8 mouse cellular contexts compared by ENCODE assay signal in the genomic region with DNA sequence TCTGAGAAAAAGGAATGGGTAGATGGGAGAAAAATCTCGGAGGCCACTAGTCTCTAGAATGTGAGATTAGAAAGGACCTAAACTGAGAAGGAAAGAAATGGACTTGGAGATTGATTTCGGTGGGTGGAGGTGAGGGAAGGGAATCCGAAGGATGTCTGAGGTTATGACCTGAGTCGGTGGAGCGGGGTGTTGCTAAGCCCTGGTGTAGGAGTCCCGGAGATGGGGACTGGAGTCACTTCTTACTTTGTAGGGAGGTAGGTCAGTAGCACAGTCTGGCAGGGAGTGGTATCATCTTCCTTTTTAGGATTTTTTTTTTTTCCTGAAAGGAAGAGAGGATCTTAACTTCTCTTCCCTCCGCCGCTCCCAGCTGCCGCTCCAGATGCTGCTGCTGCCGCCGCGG. TPM values are rescaled to one million over a fixed set of nuclear protein-coding genes. Genes with fewer than 3 reads are reported as not detected.
DNase-seq lines count a peak whose midpoint lies in the region; ATAC-seq and TF ChIP-seq lines count a peak whose summit lies in the region.
"Had no signal": no experiment of that assay in that cellular context is flagged by ENCODE, and none has a peak within 500 bp of the region (broad histone marks: within the 10 kb centered on the region; RNA-seq: fewer than 3 reads in every experiment).

No protein-coding gene starts in this region.

- peaks cover 58% of the 10 kb centered on the region for H3K27me3 ChIP-seq in lung, embryonic 14.5 days (ENCODE audit: insufficient read depth, low read length)
- H3K27me3 ChIP-seq in embryonic facial prominence, embryonic 14.5 days (replicated peaks; ENCODE audit: control insufficient read depth, insufficient read depth, low read length), result peaks cover 41% of the 10 kb centered on the region
- peaks cover 57% of the 10 kb centered on the region for H3K27me3 ChIP-seq in intestine, postnatal 0 days (replicated peaks; ENCODE audit: control insufficient read depth, insufficient read depth, low read length)
- peaks cover 64% of the 10 kb centered on the region for H3K27me3 ChIP-seq in small intestine, adult 2 months (ENCODE audit: control insufficient read depth, insufficient read depth, low read length)

- no peak for TF ChIP-seq CTCF in lung, embryonic 14.5 days (IDR thresholded peaks at IDR 0.05; ENCODE audit: low read depth)
- TF ChIP-seq CTCF in intestine, postnatal 0 days (IDR thresholded peaks at IDR 0.05; ENCODE audit: low read depth), result no peak
- TF ChIP-seq CTCF in small intestine, adult 2 months (IDR thresholded peaks at IDR 0.05; ENCODE audit: extremely low read depth, insufficient read length, insufficient replicate concordance, low read depth, low read length), result no peak

- H3K27ac ChIP-seq in lung, embryonic 14.5 days (ENCODE audit: low read depth), result no peak overlapping the region; the same call in 1 of the 2 replicates
- H3K27ac ChIP-seq in embryonic facial prominence, embryonic 14.5 days (replicated peaks; ENCODE audit: low read depth, low read length), result no peak overlapping the region
- no peak overlapping the region for H3K27ac ChIP-seq in intestine, postnatal 0 days (ENCODE audit: low read depth, low read length)
- H3K27ac ChIP-seq in small intestine, adult 2 months (ENCODE audit: insufficient read depth, low read depth, low read length), result no peak overlapping the region

- H3K36me3 ChIP-seq in lung, embryonic 14.5 days (ENCODE audit: insufficient read depth), result no peaks in the 10 kb centered on the region
- H3K36me3 ChIP-seq in embryonic facial prominence, embryonic 14.5 days (ENCODE audit: control insufficient read depth, insufficient read depth, low read length), result no peaks in the 10 kb centered on the region
- no peaks in the 10 kb centered on the region for H3K36me3 ChIP-seq in intestine, postnatal 0 days (ENCODE audit: control insufficient read depth, insufficient read depth)
- no peaks in the 10 kb centered on the region for H3K36me3 ChIP-seq in small intestine, adult 2 months (ENCODE audit: control insufficient read depth, insufficient read depth, low read length)

- peak overlapping the region; percentile 68 for H3K4me3 ChIP-seq in lung, embryonic 14.5 days (ENCODE audit: low read depth, low read length)
- H3K4me3 ChIP-seq in embryonic facial prominence, embryonic 14.5 days (ENCODE audit: low read depth, low read length), result peak overlapping the region; percentile 77
- H3K4me3 ChIP-seq in intestine, postnatal 0 days (ENCODE audit: low read depth, low read length), result peak overlapping the region; percentile 57
- H3K4me3 ChIP-seq in small intestine, adult 2 months (ENCODE audit: low read depth, low read length), result peak overlapping the region; percentile 18; the same call in 1 of the 2 replicates

- no peak for TF ChIP-seq POLR2A in small intestine, adult 2 months (IDR thresholded peaks at IDR 0.05; ENCODE audit: low read depth, low read length)

- peak; percentile 17 for DNase-seq in lung, embryonic 14.5 days
- no peak for DNase-seq in lung, postnatal 25 days (ENCODE audit: low spot score)
- no peak for DNase-seq in embryonic facial prominence, embryonic 14.5 days (ENCODE audit: low spot score)
- DNase-seq in layer of hippocampus, adult 9-11 months, result no peak
- no peak for DNase-seq in gastrocnemius, postnatal 25 days

- peaks cover 25% of the 10 kb centered on the region for H3K4me1 ChIP-seq in lung, embryonic 14.5 days (ENCODE audit: insufficient read depth)
- H3K4me1 ChIP-seq in embryonic facial prominence, embryonic 14.5 days (ENCODE audit: control insufficient read depth, insufficient read depth, low read length), result peaks cover 32% of the 10 kb centered on the region
- H3K4me1 ChIP-seq in intestine, postnatal 0 days (replicated peaks; ENCODE audit: control insufficient read depth, insufficient read depth, low read length), result no peaks in the 10 kb centered on the region
- H3K4me1 ChIP-seq in small intestine, adult 2 months (ENCODE audit: control insufficient read depth, insufficient read depth, insufficient read length, low read length), result peaks cover 6% of the 10 kb centered on the region

- no peaks in the 10 kb centered on the region for H3K9me3 ChIP-seq in lung, embryonic 14.5 days (ENCODE audit: low read depth, low read length)
- H3K9me3 ChIP-seq in embryonic facial prominence, embryonic 14.5 days (ENCODE audit: control insufficient read depth, low read length), result no peaks in the 10 kb centered on the region
- no peaks in the 10 kb centered on the region for H3K9me3 ChIP-seq in intestine, postnatal 0 days (ENCODE audit: control insufficient read depth)

- peak overlapping the region; percentile 86 for H3K9ac ChIP-seq in lung, embryonic 14.5 days
- H3K9ac ChIP-seq in embryonic facial prominence, embryonic 14.5 days (ENCODE audit: low read depth, low read length), result peak overlapping the region; percentile 86
- H3K9ac ChIP-seq in intestine, postnatal 0 days (ENCODE audit: low read depth, low read length), result no peak overlapping the region

- H3K4me2 ChIP-seq in lung, embryonic 14.5 days, result peak overlapping the region; percentile 78
- H3K4me2 ChIP-seq in embryonic facial prominence, embryonic 14.5 days (ENCODE audit: low read depth, low read length), result peak overlapping the region; percentile 94
- peak overlapping the region; percentile 89 for H3K4me2 ChIP-seq in intestine, postnatal 0 days (replicated peaks; ENCODE audit: low read depth)

- WGBS in lung, embryonic 14.5 days, result 1% methylated on average over 12 of the region's 12 CpGs
- 3% methylated on average over 12 of the region's 12 CpGs for WGBS in embryonic facial prominence, embryonic 14.5 days
- WGBS in intestine, postnatal 0 days, result 4% methylated on average over 9 of the region's 12 CpGs
- WGBS in small intestine, adult 2 months, result 9% methylated on average over 12 of the region's 12 CpGs

- no peak for ATAC-seq in lung, embryonic 14.5 days (ENCODE audit: insufficient read depth)
- no peak for ATAC-seq in embryonic facial prominence, embryonic 14.5 days (ENCODE audit: low read depth)
- no peak for ATAC-seq in intestine, postnatal 0 days

RNA-seq across cellular contexts. Expression of a gene that starts 1.1 kb away (rescaled TPM):
- 44.5 and 45.1 TPM in 2 replicates for polyA plus RNA-seq in lung, embryonic 14.5 days (2014; fragmentation: Nextera tagmentation; extraction: Ambion mirVana)
- 34.9 and 44.1 TPM in 2 replicates for polyA plus RNA-seq in embryonic facial prominence, embryonic 14.5 days (2014; fragmentation: Nextera tagmentation; extraction: Ambion mirVana)
- polyA plus RNA-seq in intestine, postnatal 0 days (2015; fragmentation: Nextera tagmentation; extraction: Ambion mirVana), result 15.8 and 16.9 TPM in 2 replicates
- 12.2 and 17.6 TPM in 2 replicates for polyA plus RNA-seq in small intestine, adult 2 months (2012; rRNA removed)
- total RNA-seq in gastrocnemius, postnatal 25 days (2021), result 1 to 10 TPM; 2.9 to 3.2 TPM

RNA-seq across cellular contexts. Expression of a gene that starts 9.5 kb away (rescaled TPM):
- polyA plus RNA-seq in lung, embryonic 14.5 days (2014; fragmentation: Nextera tagmentation; extraction: Ambion mirVana), result 145 and 162 TPM in 2 replicates
- 105 and 114 TPM in 2 replicates for polyA plus RNA-seq in embryonic facial prominence, embryonic 14.5 days (2014; fragmentation: Nextera tagmentation; extraction: Ambion mirVana)
- polyA plus RNA-seq in intestine, postnatal 0 days (2015; fragmentation: Nextera tagmentation; extraction: Ambion mirVana), result 48.3 and 51.4 TPM in 2 replicates
- polyA plus RNA-seq in small intestine, adult 2 months (2012; rRNA removed), result 76.6 and 150 TPM in 2 replicates
- 10 to 100 TPM; 43.1 to 45.2 TPM for total RNA-seq in gastrocnemius, postnatal 25 days (2021)

RNA-seq across cellular contexts. Expression of a gene that starts 14.2 kb away (rescaled TPM):
- 4.2 and 4.6 TPM in 2 replicates for polyA plus RNA-seq in lung, embryonic 14.5 days (2014; fragmentation: Nextera tagmentation; extraction: Ambion mirVana)
- 4.4 and 6.0 TPM in 2 replicates for polyA plus RNA-seq in embryonic facial prominence, embryonic 14.5 days (2014; fragmentation: Nextera tagmentation; extraction: Ambion mirVana)
- polyA plus RNA-seq in intestine, postnatal 0 days (2015; fragmentation: Nextera tagmentation; extraction: Ambion mirVana), result 6.4 and 6.5 TPM in 2 replicates
- 3.2 and 7.7 TPM in 2 replicates for polyA plus RNA-seq in small intestine, adult 2 months (2012; rRNA removed)
- total RNA-seq in gastrocnemius, postnatal 25 days (2021), result 1 to 10 TPM; 2.6 to 3.4 TPM

RNA-seq across cellular contexts. Expression of a gene that starts 18.5 kb away (rescaled TPM):
- polyA plus RNA-seq in lung, embryonic 14.5 days (2014; fragmentation: Nextera tagmentation; extraction: Ambion mirVana), result not detected in 2 replicates
- not detected in 2 replicates for polyA plus RNA-seq in embryonic facial prominence, embryonic 14.5 days (2014; fragmentation: Nextera tagmentation; extraction: Ambion mirVana)
- not detected in 2 replicates for polyA plus RNA-seq in intestine, postnatal 0 days (2015; fragmentation: Nextera tagmentation; extraction: Ambion mirVana)
- not detected in 2 replicates for polyA plus RNA-seq in small intestine, adult 2 months (2012; rRNA removed)
- not detected for total RNA-seq in gastrocnemius, postnatal 25 days (2021)
- polyA plus RNA-seq: spleen, adult 2 months had no signal

RNA-seq across cellular contexts. Expression of a gene that starts 27.6 kb away (rescaled TPM):
- polyA plus RNA-seq in lung, embryonic 14.5 days (2014; fragmentation: Nextera tagmentation; extraction: Ambion mirVana), result 76.0 and 77.9 TPM in 2 replicates
- polyA plus RNA-seq in embryonic facial prominence, embryonic 14.5 days (2014; fragmentation: Nextera tagmentation; extraction: Ambion mirVana), result 59.3 and 66.2 TPM in 2 replicates
- 98.0 and 106 TPM in 2 replicates for polyA plus RNA-seq in intestine, postnatal 0 days (2015; fragmentation: Nextera tagmentation; extraction: Ambion mirVana)
- polyA plus RNA-seq in small intestine, adult 2 months (2012; rRNA removed), result 240 and 483 TPM in 2 replicates
- 100 to 1,000 TPM; 134 to 145 TPM for total RNA-seq in gastrocnemius, postnatal 25 days (2021)

Comparison
In these comparisons a context has a peak if more than half of its experiments do, and no peak if none do; other contexts are left out.
1. H3K4me3 ChIP-seq: peak in every context shown above with its lines; median percentile 77 in embryonic facial prominence, embryonic 14.5 days; 68 in lung, embryonic 14.5 days; 57 in intestine, postnatal 0 days; 18 in small intestine, adult 2 months.